Mouse (Mus musculus) kidney, adult 2 months (tissue): ENCODE results near the gene Azgp1. TPM values are rescaled to one million over a fixed set of nuclear protein-coding genes. Genes with fewer than 3 reads are reported as not detected.

Source experiments
- polyA plus RNA-seq: library from polyadenylated mRNA; depleted of rRNA; stranded (reverse); fragments of >200 nt; gene quantifications from 2 replicates; pipeline ENCODE4 v1.2.3, GENCODE M21; 2012; rRNA removed

Azgp1 gene
- polyA plus RNA-seq, 1 experiment, result 5.3 TPM

Other genes starting within 250 kb of the Azgp1 start
- gene Nyap1, start 239.9 kb upstream of the Azgp1 start, polyA plus RNA-seq, result 3.1 and 4.1 TPM in 2 replicates
- 71.2 and 78.4 TPM in 2 replicates for gene Tsc22d4, start 235.8 kb upstream of the Azgp1 start, polyA plus RNA-seq
- 30.6 and 36.6 TPM in 2 replicates for gene Ppp1r35, start 202.7 kb upstream of the Azgp1 start, polyA plus RNA-seq
- 41.0 and 42.9 TPM in 2 replicates for gene Mepce, start 193.9 kb upstream of the Azgp1 start, polyA plus RNA-seq
- 1.6 and 2.5 TPM in 2 replicates for gene Zcwpw1, start 193.7 kb upstream of the Azgp1 start, polyA plus RNA-seq
- gene Pilra, start 145.2 kb upstream of the Azgp1 start, polyA plus RNA-seq, result 1.5 and 2.5 TPM in 2 replicates
- gene Pilrb1, start 123.4 kb upstream of the Azgp1 start, polyA plus RNA-seq, result 1.3 and 1.5 TPM in 2 replicates
- 1.3 and 2.3 TPM in 2 replicates for gene Pilrb2, start 109.7 kb upstream of the Azgp1 start, polyA plus RNA-seq
- gene Cyp3a13, start 59.9 kb upstream of the Azgp1 start, polyA plus RNA-seq, result 0.22 and 0.31 TPM in 2 replicates
- gene Gjc3, start 18.4 kb upstream of the Azgp1 start, polyA plus RNA-seq, result 0.05 and 0.20 TPM in 2 replicates
- not detected in 2 replicates for gene Smok3a, start 39.7 kb downstream of the Azgp1 start, polyA plus RNA-seq
- not detected in 2 replicates for gene Smok3b, start 39.9 kb downstream of the Azgp1 start, polyA plus RNA-seq
- gene Smok3c, start 71.7 kb downstream of the Azgp1 start, polyA plus RNA-seq, result not detected in 2 replicates
- gene Zkscan1, start 103.6 kb downstream of the Azgp1 start, polyA plus RNA-seq, result 8.3 and 10.2 TPM in 2 replicates
- gene Zscan21, start 135.4 kb downstream of the Azgp1 start, polyA plus RNA-seq, result 9.8 and 10.9 TPM in 2 replicates
- gene Zfp113, start 174.2 kb downstream of the Azgp1 start, polyA plus RNA-seq, result 3.4 and 4.4 TPM in 2 replicates
- 141 and 144 TPM in 2 replicates for gene Cops6, start 179.6 kb downstream of the Azgp1 start, polyA plus RNA-seq
- 22.9 and 23.6 TPM in 2 replicates for gene Ap4m1, start 190.5 kb downstream of the Azgp1 start, polyA plus RNA-seq
- gene Mcm7, start 190.9 kb downstream of the Azgp1 start, polyA plus RNA-seq, result 15.5 and 16.5 TPM in 2 replicates
- gene Taf6, start 205.9 kb downstream of the Azgp1 start, polyA plus RNA-seq, result 52.6 and 56.3 TPM in 2 replicates
- 4.2 and 5.7 TPM in 2 replicates for gene Cnpy4, start 206.0 kb downstream of the Azgp1 start, polyA plus RNA-seq
- 3.6 and 4.4 TPM in 2 replicates for gene Mblac1, start 212.8 kb downstream of the Azgp1 start, polyA plus RNA-seq
- 0.26 and 0.33 TPM in 2 replicates for gene Nxpe5, start 244.4 kb downstream of the Azgp1 start, polyA plus RNA-seq